Mouse (Mus musculus): ENCODE measurements around the gene Bbip1. TPM values are rescaled to one million over a fixed set of nuclear protein-coding genes. Genes with fewer than 3 reads are reported as not detected.

Bbip1 gene
- polyA plus RNA-seq, 1 experiment, result 5.1 TPM

DNA sequence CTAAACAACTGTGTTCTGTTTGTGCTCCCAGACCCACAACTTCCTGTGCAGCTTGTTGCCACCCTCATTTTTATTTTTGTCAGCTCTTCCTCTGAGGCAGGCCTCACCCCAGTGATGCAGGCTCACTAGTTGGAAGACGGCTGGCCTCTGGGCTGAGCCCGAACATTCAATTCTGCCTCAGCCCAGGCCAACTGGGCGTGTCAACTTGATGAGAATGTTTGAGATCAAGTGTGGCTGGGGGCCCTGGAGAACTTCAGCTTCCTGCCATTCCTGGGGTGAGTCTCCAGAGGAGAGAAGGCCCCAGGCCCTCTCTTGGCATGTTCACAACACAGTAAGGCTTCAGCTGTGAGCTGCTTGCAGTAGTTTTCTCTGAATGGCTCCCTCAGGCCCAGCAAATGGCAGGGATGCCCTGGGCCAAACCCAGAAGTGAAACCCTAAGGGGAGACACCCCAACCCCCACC lies 50.7 kb downstream of the Bbip1 start:
- no peak for TF ChIP-seq GATA1 (IDR thresholded peaks at IDR 0.05; ENCODE audit: borderline replicate concordance, low read length)
- TF ChIP-seq FLI1 (IDR thresholded peaks at IDR 0.05; ENCODE audit: low read length), result no peak
- Histone ChIP-seq H3K4me3 (replicated peaks) (peak overlapping the region; percentile 35), H3K9me3 (no peaks in the 10 kb centered on the region), H3K4me1 (peaks cover 70% of the 10 kb centered on the region), H3K36me3 (replicated peaks; ENCODE audit: low read length) (no peaks in the 10 kb centered on the region), H3K27me3 (replicated peaks) (no peaks in the 10 kb centered on the region)

- Histone ChIP-seq H3K4me1 (peaks cover 73% of the 10 kb centered on the region), H3K27me3 (replicated peaks) (no peaks in the 10 kb centered on the region), H3K36me3 (replicated peaks; ENCODE audit: low read length) (no peaks in the 10 kb centered on the region), H3K4me3 (replicated peaks) (peak overlapping the region; percentile 62), H3K9me3 (no peaks in the 10 kb centered on the region)
- TF ChIP-seq GATA1 (IDR thresholded peaks at IDR 0.05; ENCODE audit: borderline replicate concordance, low read length) (no peak), FLI1 (IDR thresholded peaks at IDR 0.05; ENCODE audit: low read length) (no peak)
Observed at GRCm38 (mm10) chr19:53892838-53893359, 51.5 kb downstream of the Bbip1 start.

- Histone ChIP-seq H3K36me3 (replicated peaks; ENCODE audit: low read length) (no peaks in the 10 kb centered on the region), H3K27me3 (replicated peaks) (no peaks in the 10 kb centered on the region), H3K9me3 (no peaks in the 10 kb centered on the region), H3K4me3 (replicated peaks) (no peak within 1 kb of the TSS), H3K4me1 (peaks cover 82% of the 10 kb centered on the region)
- TF ChIP-seq GATA1 (IDR thresholded peaks at IDR 0.05; ENCODE audit: borderline replicate concordance, low read length) (no peak), FLI1 (IDR thresholded peaks at IDR 0.05; ENCODE audit: low read length) (no peak)
Observed at GRCm38 (mm10) chr19:53892061-53892460, 52.4 kb downstream of the Bbip1 start, which contains the start of gene Pdcd4. Gene Pdcd4, plus strand, starts transcription at chr19:53892231.

- H3K36me3 ChIP-seq (replicated peaks; ENCODE audit: low read length), result no peaks in the 10 kb centered on the region
- no peaks in the 10 kb centered on the region for H3K9me3 ChIP-seq
- TF ChIP-seq GATA1 (IDR thresholded peaks at IDR 0.05; ENCODE audit: borderline replicate concordance, low read length) (no peak), FLI1 (IDR thresholded peaks at IDR 0.05; ENCODE audit: low read length) (no peak)
- H3K4me3 ChIP-seq (replicated peaks), result no peak overlapping the region
- no peaks in the 10 kb centered on the region for H3K27me3 ChIP-seq (replicated peaks)
- peaks cover 87% of the 10 kb centered on the region for H3K4me1 ChIP-seq
Observed at GRCm38 (mm10) chr19:53891569-53891968, 52.9 kb downstream of the Bbip1 start.

GRCm38 (mm10) chr19:53890781-53891251 lies 53.6 kb downstream of the Bbip1 start:
- H3K4me1 ChIP-seq, result peaks cover 88% of the 10 kb centered on the region
- H3K9me3 ChIP-seq, result no peaks in the 10 kb centered on the region
- H3K4me3 ChIP-seq (replicated peaks), result no peak overlapping the region
- TF ChIP-seq FLI1 (IDR thresholded peaks at IDR 0.05; ENCODE audit: low read length), result no peak
- no peak for TF ChIP-seq GATA1 (IDR thresholded peaks at IDR 0.05; ENCODE audit: borderline replicate concordance, low read length)
- H3K27me3 ChIP-seq (replicated peaks), result no peaks in the 10 kb centered on the region
- H3K36me3 ChIP-seq (replicated peaks; ENCODE audit: low read length), result no peaks in the 10 kb centered on the region

DNA sequence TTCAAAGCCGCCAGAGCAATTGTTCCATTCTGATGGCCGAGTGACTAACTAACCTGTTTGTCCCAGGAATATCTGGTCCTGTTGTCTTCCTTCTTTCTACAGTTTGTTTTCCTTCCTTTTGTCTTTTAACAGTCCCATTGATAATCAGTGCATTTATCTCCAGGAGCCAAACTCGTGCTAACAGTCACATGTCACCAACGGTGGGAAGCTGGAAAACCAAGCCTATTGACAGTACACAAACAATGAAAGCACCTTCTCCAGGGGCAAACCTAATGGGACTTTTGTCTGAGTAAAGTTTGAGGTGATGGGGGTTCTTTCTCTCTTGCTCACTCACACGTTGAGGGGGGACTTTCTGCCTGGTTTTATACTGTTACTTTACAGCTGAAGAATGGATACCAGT lies 54.2 kb downstream of the Bbip1 start:
- Histone ChIP-seq H3K36me3 (replicated peaks; ENCODE audit: low read length) (no peaks in the 10 kb centered on the region), H3K4me3 (replicated peaks) (no peak overlapping the region), H3K9me3 (no peaks in the 10 kb centered on the region), H3K4me1 (peaks cover 88% of the 10 kb centered on the region), H3K27me3 (replicated peaks) (no peaks in the 10 kb centered on the region)
- TF ChIP-seq FLI1 (IDR thresholded peaks at IDR 0.05; ENCODE audit: low read length) (no peak), GATA1 (IDR thresholded peaks at IDR 0.05; ENCODE audit: borderline replicate concordance, low read length) (no peak)

DNA sequence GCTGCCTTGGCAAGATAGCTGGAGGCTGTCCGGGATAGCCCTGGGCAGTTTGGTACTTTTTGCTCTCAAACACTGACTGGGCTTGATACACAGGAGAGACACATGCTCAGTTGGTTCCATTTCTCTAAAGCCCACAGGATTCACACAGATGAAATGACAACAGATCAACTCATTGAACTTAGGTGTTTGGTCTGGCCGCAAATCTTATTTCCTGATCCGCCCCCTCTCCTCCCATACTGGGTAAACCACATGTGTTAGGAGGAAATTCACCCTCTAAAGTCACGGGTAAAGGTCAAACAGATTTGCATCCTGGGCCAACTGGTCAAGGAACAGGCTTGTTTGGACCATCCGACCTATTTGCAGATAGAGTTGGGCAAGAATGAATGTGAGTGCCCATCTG lies 54.9 kb downstream of the Bbip1 start:
- H3K9me3 ChIP-seq, result no peaks in the 10 kb centered on the region
- peaks cover 80% of the 10 kb centered on the region for H3K4me1 ChIP-seq
- no peak overlapping the region for H3K4me3 ChIP-seq (replicated peaks)
- no peaks in the 10 kb centered on the region for H3K27me3 ChIP-seq (replicated peaks)
- H3K36me3 ChIP-seq (replicated peaks; ENCODE audit: low read length), result no peaks in the 10 kb centered on the region
- no peak for TF ChIP-seq GATA1 (IDR thresholded peaks at IDR 0.05; ENCODE audit: borderline replicate concordance, low read length)
- TF ChIP-seq FLI1 (IDR thresholded peaks at IDR 0.05; ENCODE audit: low read length), result no peak

- H3K4me1 ChIP-seq, result peaks cover 68% of the 10 kb centered on the region
Observed at GRCm38 (mm10) chr19:53888331-53888730, 56.1 kb downstream of the Bbip1 start.

DNA sequence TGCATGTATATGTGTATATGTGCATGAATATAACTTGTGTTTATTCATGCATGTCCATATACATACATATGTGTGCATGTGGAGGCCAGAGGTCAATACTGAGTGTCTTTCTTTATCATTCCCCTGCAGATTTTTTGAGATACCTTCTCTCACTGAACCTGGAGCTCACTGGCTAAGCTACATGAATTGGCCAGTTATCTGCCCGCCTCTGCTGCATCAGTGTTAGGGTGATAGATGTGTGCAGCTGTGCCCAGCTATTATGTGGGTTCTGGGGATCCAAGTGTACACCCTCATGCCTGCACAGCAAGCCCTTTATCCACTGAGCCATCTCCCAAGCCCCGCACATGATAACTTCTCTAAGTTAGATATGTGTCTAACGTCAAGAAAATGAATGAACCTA lies 56.6 kb downstream of the Bbip1 start:
- Histone ChIP-seq H3K9me3 (no peaks in the 10 kb centered on the region), H3K4me3 (replicated peaks) (no peak overlapping the region), H3K4me1 (peaks cover 63% of the 10 kb centered on the region), H3K27me3 (replicated peaks) (no peaks in the 10 kb centered on the region), H3K36me3 (replicated peaks; ENCODE audit: low read length) (no peaks in the 10 kb centered on the region)
- no peak for TF ChIP-seq FLI1 (IDR thresholded peaks at IDR 0.05; ENCODE audit: low read length)
- no peak for TF ChIP-seq GATA1 (IDR thresholded peaks at IDR 0.05; ENCODE audit: borderline replicate concordance, low read length)

More at GRCm38 (mm10) chr19:53888331-53888730, 56.1 kb downstream of the Bbip1 start:
- H3K4me3 ChIP-seq (replicated peaks), result no peak overlapping the region
- no peaks in the 10 kb centered on the region for H3K27me3 ChIP-seq (replicated peaks)
- TF ChIP-seq FLI1 (IDR thresholded peaks at IDR 0.05; ENCODE audit: low read length) (no peak), GATA1 (IDR thresholded peaks at IDR 0.05; ENCODE audit: borderline replicate concordance, low read length) (no peak)
- H3K36me3 ChIP-seq (replicated peaks; ENCODE audit: low read length), result no peaks in the 10 kb centered on the region
- H3K9me3 ChIP-seq, result no peaks in the 10 kb centered on the region

- Histone ChIP-seq H3K4me3 (replicated peaks) (no peak overlapping the region), H3K36me3 (replicated peaks; ENCODE audit: low read length) (no peaks in the 10 kb centered on the region), H3K4me1 (peaks cover 57% of the 10 kb centered on the region), H3K9me3 (no peaks in the 10 kb centered on the region), H3K27me3 (replicated peaks) (no peaks in the 10 kb centered on the region)
- TF ChIP-seq GATA1 (IDR thresholded peaks at IDR 0.05; ENCODE audit: borderline replicate concordance, low read length) (no peak), FLI1 (IDR thresholded peaks at IDR 0.05; ENCODE audit: low read length) (no peak)
Observed at GRCm38 (mm10) chr19:53886576-53887370, 57.7 kb downstream of the Bbip1 start.
